Mouse (Mus musculus) hindbrain, embryonic 16.5 days (tissue): ENCODE measurements at regions not wholly inside any gene's neighbourhood (a gene's known extent, or its start where the extent isn't known, plus 50 kb on each side); places are given as distances from the start of the nearest gene placed in this dataset.

Experiments
- ATAC-seq: fragments of 200-750 bp; cut with Nextera tagmentation; 2 replicates; pipeline ENCODE4 v1.8.0; 2017; ENCODE audit warnings: moderate TSS enrichment, moderate library complexity
- H3K27ac ChIP-seq: fragments of 300-500 bp; sonication (generic); 2 replicates; pipeline ENCODE4 v1.5.1; 2014; ENCODE audit warnings: low read depth, mild to moderate bottlenecking, control low read depth, low read length, moderate library complexity
- H3K27me3 ChIP-seq: fragments of 300-500 bp; sonication (generic); replicated peaks from 2 replicates; pipeline ENCODE4 v1.6.1; 2014; ENCODE audit warnings: low read length; ENCODE audit not compliant: control insufficient read depth, insufficient read depth
- H3K36me3 ChIP-seq: fragments of 300-500 bp; sonication (generic); 2 replicates; pipeline ENCODE4 v1.6.1; 2014; ENCODE audit warnings: mild to moderate bottlenecking, low read length, moderate library complexity, mixed read lengths; ENCODE audit not compliant: control insufficient read depth, insufficient read depth
- H3K4me1 ChIP-seq: fragments of 300-500 bp; sonication (generic); 2 replicates; pipeline ENCODE4 v1.6.1; 2014; ENCODE audit warnings: low read depth, low read length; ENCODE audit not compliant: control insufficient read depth, insufficient read depth
- H3K4me2 ChIP-seq: fragments of 300-500 bp; sonication (generic); 2 replicates; pipeline ENCODE4 v1.6.1; 2014; ENCODE audit warnings: mild to moderate bottlenecking, low read length, control low read depth, moderate library complexity
- H3K4me3 ChIP-seq: fragments of 300-500 bp; sonication (generic); 2 replicates; pipeline ENCODE4 v1.5.1; 2014; ENCODE audit warnings: mild to moderate bottlenecking, low read length, control low read depth, moderate library complexity
- H3K9ac ChIP-seq: fragments of 300-500 bp; sonication (generic); 2 replicates; pipeline ENCODE4 v1.6.1; 2014; ENCODE audit warnings: low read depth, mild to moderate bottlenecking, control low read depth, low read length, moderate library complexity
- H3K9me3 ChIP-seq: fragments of 300-500 bp; sonication (generic); 2 replicates; pipeline ENCODE4 v1.6.1; 2014; ENCODE audit warnings: mild to moderate bottlenecking, low read length, moderate library complexity; ENCODE audit not compliant: control insufficient read depth
- WGBS: fragments of 180-500 bp; shearing (Covaris S2); extraction: QIAGEN DNeasy Blood & Tissue Kit; methylation state at CpG from one replicate; pipeline ENCODE4 v1.1.7; 2014; 5-methylcytosine and 5-hydroxymethylcytosine counted together

DNA sequence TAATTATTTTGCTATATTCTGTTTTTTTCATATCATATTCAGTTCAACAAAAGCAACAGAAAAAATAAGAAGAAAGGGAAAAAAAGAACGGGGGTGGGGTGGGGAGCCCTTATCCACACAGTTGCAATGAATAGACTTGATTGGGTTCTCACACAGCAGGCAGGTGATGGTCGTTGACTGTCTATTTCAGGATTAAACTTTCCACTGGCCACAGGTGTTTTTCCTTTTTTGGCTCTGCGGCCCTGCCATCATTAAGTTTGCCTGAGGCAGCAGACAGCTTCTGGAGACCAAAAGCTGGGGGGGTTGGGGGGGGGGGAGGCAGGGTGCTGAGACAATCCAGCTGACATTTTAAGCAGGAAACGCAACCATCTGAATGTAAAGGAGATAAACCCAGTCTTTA lies 298.4 kb upstream of the Kcnh8 start:
- Histone ChIP-seq H3K9ac (no peak overlapping the region), H3K4me2 (no peak overlapping the region), H3K9me3 (no peaks in the 10 kb centered on the region), H3K4me3 (no peak overlapping the region), H3K27me3 (no peaks in the 10 kb centered on the region), H3K36me3 (no peaks in the 10 kb centered on the region), H3K4me1 (no peaks in the 10 kb centered on the region), H3K27ac (no peak overlapping the region)
- no peak for ATAC-seq
- 83% methylated on average over 4 of the region's 4 CpGs for WGBS

- no peak overlapping the region for H3K27ac ChIP-seq
- H3K9me3 ChIP-seq: no peaks in the 10 kb centered on the region
- no peaks in the 10 kb centered on the region for H3K4me1 ChIP-seq
- no peak overlapping the region for H3K4me3 ChIP-seq
- no peak for ATAC-seq
- 95% methylated on average over 4 of the region's 4 CpGs for WGBS
- no peaks in the 10 kb centered on the region for H3K27me3 ChIP-seq
- no peak overlapping the region for H3K9ac ChIP-seq
- no peak overlapping the region for H3K4me2 ChIP-seq
- H3K36me3 ChIP-seq: no peaks in the 10 kb centered on the region
Measured at GRCm38 (mm10) chr17:52303320-52303719, 299.2 kb upstream of the Kcnh8 start.

GRCm38 (mm10) chr17:52299769-52300168 lies 302.7 kb upstream of the Kcnh8 start:
- H3K27me3 ChIP-seq: no peaks in the 10 kb centered on the region
- no peak for ATAC-seq
- H3K27ac ChIP-seq: no peak overlapping the region
- H3K9ac ChIP-seq: no peak overlapping the region
- no peak overlapping the region for H3K4me3 ChIP-seq
- 92% methylated on average over 4 of the region's 4 CpGs for WGBS
- H3K9me3 ChIP-seq: no peaks in the 10 kb centered on the region
- H3K4me2 ChIP-seq: no peak overlapping the region
- H3K36me3 ChIP-seq: no peaks in the 10 kb centered on the region
- H3K4me1 ChIP-seq: no peaks in the 10 kb centered on the region

DNA sequence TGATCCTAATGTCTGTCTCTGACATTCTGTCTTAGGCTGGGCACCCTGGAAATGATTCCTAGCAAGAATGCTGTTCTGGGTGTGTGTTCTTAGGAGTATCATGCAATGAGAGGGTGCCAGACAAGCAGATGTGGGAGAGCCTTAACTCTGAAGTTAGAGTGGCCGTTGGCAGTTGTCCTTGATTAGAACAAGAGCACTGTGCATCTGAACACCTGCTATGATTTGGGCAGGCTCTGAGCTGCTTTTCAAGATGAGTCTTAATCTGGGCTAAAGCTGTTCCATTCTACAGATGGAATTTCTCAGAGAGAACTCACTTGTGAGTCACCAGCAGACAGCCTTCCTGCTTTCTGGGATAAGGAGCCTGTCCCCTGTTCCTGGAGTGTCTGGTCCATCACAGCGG lies 317.1 kb upstream of the Kcnh8 start:
- H3K4me2 ChIP-seq: no peak overlapping the region
- no peak overlapping the region for H3K27ac ChIP-seq
- H3K9ac ChIP-seq: no peak overlapping the region
- no peak overlapping the region for H3K4me3 ChIP-seq
- H3K27me3 ChIP-seq: no peaks in the 10 kb centered on the region
- H3K9me3 ChIP-seq: no peaks in the 10 kb centered on the region
- no peak for ATAC-seq
- WGBS: 84% methylated on average over 2 of the region's 2 CpGs
- H3K36me3 ChIP-seq: no peaks in the 10 kb centered on the region
- no peaks in the 10 kb centered on the region for H3K4me1 ChIP-seq

- 54% methylated on average over 3 of the region's 3 CpGs for WGBS
- H3K9me3 ChIP-seq: no peaks in the 10 kb centered on the region
- H3K4me3 ChIP-seq: no peak overlapping the region
- no peak overlapping the region for H3K9ac ChIP-seq
- ATAC-seq: no peak
- no peaks in the 10 kb centered on the region for H3K27me3 ChIP-seq
- no peak overlapping the region for H3K27ac ChIP-seq
- H3K4me1 ChIP-seq: no peaks in the 10 kb centered on the region
- H3K4me2 ChIP-seq: no peak overlapping the region
- H3K36me3 ChIP-seq: no peaks in the 10 kb centered on the region
Measured at GRCm38 (mm10) chr17:52282264-52282663, 320.2 kb upstream of the Kcnh8 start.

GRCm38 (mm10) chr17:52278523-52278922 lies 324.0 kb upstream of the Kcnh8 start:
- no peak for ATAC-seq
- 90% methylated on average over 4 of the region's 4 CpGs for WGBS
- H3K27ac ChIP-seq: no peak overlapping the region
- H3K4me3 ChIP-seq: no peak overlapping the region
- H3K9ac ChIP-seq: no peak overlapping the region
- no peak overlapping the region for H3K4me2 ChIP-seq
- H3K36me3 ChIP-seq: no peaks in the 10 kb centered on the region
- H3K9me3 ChIP-seq: no peaks in the 10 kb centered on the region
- no peaks in the 10 kb centered on the region for H3K4me1 ChIP-seq
- H3K27me3 ChIP-seq: no peaks in the 10 kb centered on the region

DNA sequence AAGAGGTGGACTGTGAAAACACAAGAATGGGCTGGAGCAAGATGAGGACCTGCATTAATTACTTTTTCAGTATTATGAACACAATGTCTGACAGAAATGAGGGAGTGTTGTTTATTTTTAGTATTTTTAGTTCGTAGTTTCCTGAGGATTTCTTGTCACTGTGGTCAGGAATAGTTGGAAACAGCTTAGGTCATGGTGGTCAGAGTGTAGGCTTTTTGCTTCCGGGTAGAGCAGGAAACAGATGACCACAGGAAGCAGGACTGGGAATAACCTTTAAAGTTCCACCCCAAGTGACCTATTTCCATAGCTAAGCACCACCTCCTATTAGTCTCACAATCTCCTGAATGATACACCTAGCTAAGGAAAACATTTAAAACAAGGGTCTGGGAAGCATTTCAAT lies 333.7 kb upstream of the Kcnh8 start:
- no peak for ATAC-seq
- Histone ChIP-seq H3K4me1 (no peaks in the 10 kb centered on the region), H3K4me3 (no peak overlapping the region), H3K27ac (no peak overlapping the region), H3K27me3 (no peaks in the 10 kb centered on the region), H3K9me3 (no peaks in the 10 kb centered on the region), H3K9ac (no peak overlapping the region), H3K4me2 (no peak overlapping the region), H3K36me3 (no peaks in the 10 kb centered on the region)
- 84% methylated on average over 2 of the region's 2 CpGs for WGBS

DNA sequence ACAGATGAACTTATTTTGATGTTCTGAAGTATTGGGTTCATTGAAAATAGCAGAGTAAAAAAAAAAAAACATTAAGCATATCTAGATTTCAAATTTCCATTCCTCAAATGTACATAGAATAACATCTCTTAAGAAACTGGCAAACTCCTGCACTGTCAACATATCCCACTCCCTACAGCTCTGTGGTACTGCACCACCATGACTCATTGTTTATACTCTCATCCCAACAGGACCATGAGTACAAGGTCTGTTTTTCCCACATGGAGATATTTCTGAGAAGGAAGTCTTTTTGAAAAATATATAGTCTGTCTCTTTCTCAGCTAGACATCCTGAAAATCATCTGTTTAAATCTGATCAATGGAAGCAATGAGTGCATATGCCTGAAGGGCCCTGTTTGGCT lies 351.2 kb upstream of the Kcnh8 start:
- Histone ChIP-seq H3K27me3 (no peaks in the 10 kb centered on the region), H3K9ac (no peak overlapping the region), H3K4me2 (no peak overlapping the region), H3K27ac (no peak overlapping the region), H3K4me3 (no peak overlapping the region), H3K36me3 (no peaks in the 10 kb centered on the region), H3K4me1 (no peaks in the 10 kb centered on the region), H3K9me3 (no peaks in the 10 kb centered on the region)
- ATAC-seq: no peak

DNA sequence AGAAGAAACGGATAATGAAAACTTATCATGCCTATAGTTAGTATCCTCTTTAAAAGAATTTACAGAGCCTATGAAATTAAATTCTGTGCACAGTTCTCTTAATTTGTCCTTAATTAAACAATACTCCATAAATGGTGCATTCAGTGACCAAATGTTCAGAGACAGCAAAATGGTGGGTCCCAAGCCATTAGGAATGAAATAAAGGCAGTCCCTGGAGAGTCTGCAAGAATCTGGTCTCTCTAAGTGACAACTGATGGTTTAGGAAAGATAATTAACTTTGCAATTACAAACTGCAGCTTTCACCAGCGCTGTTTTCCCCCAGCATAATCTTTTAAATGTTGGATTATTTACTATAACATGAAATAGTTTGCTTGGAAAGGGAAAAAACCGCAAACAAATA lies 376.9 kb upstream of the Kcnh8 start:
- 67% methylated on average over 3 of the region's 3 CpGs for WGBS
- H3K9ac ChIP-seq: no peak overlapping the region
- no peak overlapping the region for H3K4me2 ChIP-seq
- no peaks in the 10 kb centered on the region for H3K4me1 ChIP-seq
- no peak overlapping the region for H3K4me3 ChIP-seq
- no peaks in the 10 kb centered on the region for H3K36me3 ChIP-seq
- no peaks in the 10 kb centered on the region for H3K9me3 ChIP-seq
- H3K27me3 ChIP-seq: no peaks in the 10 kb centered on the region
- no peak; the same call in 1 of the 2 replicates for ATAC-seq
- no peak overlapping the region for H3K27ac ChIP-seq

DNA sequence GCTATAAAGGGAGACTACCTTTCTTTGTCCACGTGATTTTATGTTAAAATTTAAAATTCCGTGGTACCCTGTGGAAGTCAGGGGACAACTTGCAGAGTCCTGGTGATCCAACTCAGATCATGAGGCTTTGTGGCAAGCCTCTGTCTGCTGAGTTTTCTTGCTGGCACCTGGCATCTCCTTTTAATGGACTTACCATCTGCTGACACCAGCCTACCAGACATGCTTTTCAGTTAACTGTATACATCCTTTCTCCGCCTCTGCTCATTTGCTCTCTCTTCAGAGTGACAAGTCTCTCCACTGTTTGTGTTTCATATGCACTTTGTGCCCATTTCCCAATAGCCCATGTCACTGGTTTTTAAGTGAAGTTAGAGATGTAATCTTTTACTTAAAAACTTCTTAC lies 382.1 kb upstream of the Kcnh8 start:
- H3K4me3 ChIP-seq: no peak overlapping the region
- H3K4me1 ChIP-seq: no peaks in the 10 kb centered on the region
- H3K27ac ChIP-seq: no peak overlapping the region
- no peak for ATAC-seq
- no peaks in the 10 kb centered on the region for H3K36me3 ChIP-seq
- H3K4me2 ChIP-seq: no peak overlapping the region
- H3K9me3 ChIP-seq: no peaks in the 10 kb centered on the region
- WGBS: 93% methylated on average over 3 of the region's 3 CpGs
- H3K9ac ChIP-seq: no peak overlapping the region
- H3K27me3 ChIP-seq: no peaks in the 10 kb centered on the region
